Mouse (Mus musculus) CH12.LX (cell line): ENCODE measurements around the gene Gpank1. TPM values are rescaled to one million over a fixed set of nuclear protein-coding genes. Genes with fewer than 3 reads are reported as not detected.

Experiments
- DNase-seq: peaks from one replicate; pipeline ENCODE4 v3.0.0-alpha.2; 2013; ENCODE audit errors: extremely low read depth
- H3K27ac ChIP-seq: 2 replicates; pipeline ENCODE4 v1.5.1; 2012; ENCODE audit warnings: low read depth, mild to moderate bottlenecking, control low read depth, moderate library complexity; ENCODE audit not compliant: insufficient read depth
- H3K27me3 ChIP-seq: replicated peaks from 2 replicates; pipeline ENCODE3; 2012; ENCODE audit warnings: inconsistent platforms
- H3K36me3 ChIP-seq, 2 experiments: replicated peaks in 1 of 2; 2 replicates each; pipeline versions ENCODE3 to v1.6.1; 2012; ENCODE audit warnings: inconsistent platforms in 1 of 2, low read length in 1 of 2, mild to moderate bottlenecking in 1 of 2, mixed read lengths in 1 of 2, moderate library complexity in 1 of 2; ENCODE audit not compliant: control insufficient read depth in 1 of 2, insufficient read depth in 1 of 2
- H3K4me1 ChIP-seq, 2 experiments: 2 replicates each; pipeline ENCODE4 v1.6.1; 2012; ENCODE audit warnings: inconsistent platforms in 1 of 2, moderate library complexity in 1 of 2; ENCODE audit not compliant: insufficient read depth in 2 of 2, control insufficient read depth in 1 of 2
- H3K4me2 ChIP-seq: 2 replicates; pipeline ENCODE4 v1.6.1; 2012; ENCODE audit warnings: low read depth, mild to moderate bottlenecking, control low read depth; ENCODE audit not compliant: poor library complexity, insufficient read depth, severe bottlenecking
- H3K4me3 ChIP-seq, 3 experiments: fragments of 150-350 bp in 1 of 3; sonication (generic) in 1 of 3; replicated peaks in 1 of 3; 2 replicates each; pipeline versions ENCODE3 to v1.5.1; 2011 to 2012; ENCODE audit warnings: low read depth in 2 of 3, low read length in 2 of 3, mild to moderate bottlenecking in 2 of 3, moderate library complexity in 2 of 3, control low read depth in 1 of 3, improper control_type of control experiment in 1 of 3, inconsistent platforms in 1 of 3, mixed read lengths in 1 of 3; ENCODE audit not compliant: poor library complexity in 1 of 3
- H3K79me2 ChIP-seq: replicated peaks from 2 replicates; pipeline ENCODE4 v1.6.1; 2012; ENCODE audit warnings: mild to moderate bottlenecking, moderate library complexity; ENCODE audit not compliant: control insufficient read depth, poor library complexity, insufficient read depth, severe bottlenecking; ENCODE audit errors: extremely low read depth
- H3K9ac ChIP-seq: 2 replicates; pipeline ENCODE4 v1.6.1; 2012; ENCODE audit warnings: low read depth, mild to moderate bottlenecking, control low read depth, moderate library complexity; ENCODE audit not compliant: insufficient read depth
- H3K9me3 ChIP-seq: replicated peaks from 2 replicates; pipeline ENCODE3; 2012; ENCODE audit warnings: low read length, inconsistent platforms, mixed read lengths
- BHLHE40 ChIP-seq: IDR thresholded peaks from 2 replicates; pipeline ENCODE4 v1.6.1; 2011; ENCODE audit warnings: mild to moderate bottlenecking, low read depth, low read length, improper control_type of control experiment
- CHD1 ChIP-seq: IDR thresholded peaks from 2 replicates; pipeline ENCODE4 v1.6.1; 2012; ENCODE audit warnings: low read depth, low read length, improper control_type of control experiment, inconsistent platforms
- CHD2 ChIP-seq: IDR thresholded peaks from 2 replicates; pipeline ENCODE4 v1.6.1; 2011; ENCODE audit warnings: low read length, improper control_type of control experiment
- CTCF ChIP-seq, 2 experiments: IDR thresholded peaks in 1 of 2; conservative IDR thresholded peaks in 1 of 2; 2 replicates each; pipeline ENCODE4 v1.5.1; 2011 to 2012; ENCODE audit warnings: low read depth in 2 of 2, low read length in 2 of 2, improper control_type of control experiment in 1 of 2, inconsistent platforms in 1 of 2, mild to moderate bottlenecking in 1 of 2, moderate library complexity in 1 of 2
- E2F4 ChIP-seq: IDR thresholded peaks from 2 replicates; pipeline ENCODE4 v1.6.1; 2011; ENCODE audit warnings: low read depth, low read length, improper control_type of control experiment; ENCODE audit not compliant: insufficient replicate concordance
- ELF1 ChIP-seq: IDR thresholded peaks from 2 replicates; pipeline ENCODE4 v1.6.1; 2014; ENCODE audit warnings: low read depth, mild to moderate bottlenecking, inconsistent platforms, low read length, improper control_type of control experiment
- EP300 ChIP-seq: IDR thresholded peaks from 2 replicates; pipeline ENCODE4 v1.6.1; 2011; ENCODE audit warnings: low read length, improper control_type of control experiment
- ETS1 ChIP-seq: conservative IDR thresholded peaks from 2 replicates; pipeline ENCODE4 v1.6.1; 2012; ENCODE audit warnings: low read depth, mild to moderate bottlenecking, inconsistent platforms, low read length, improper control_type of control experiment, moderate library complexity
- GABPA ChIP-seq: IDR thresholded peaks from 2 replicates; pipeline ENCODE4 v1.6.1; 2012; ENCODE audit warnings: low read depth, low read length, improper control_type of control experiment, inconsistent platforms; ENCODE audit not compliant: insufficient replicate concordance
- HCFC1 ChIP-seq: IDR thresholded peaks from 2 replicates; pipeline ENCODE4 v1.6.1; 2012; ENCODE audit warnings: low read depth, mild to moderate bottlenecking, inconsistent platforms, low read length, improper control_type of control experiment
- IRF4 ChIP-seq: IDR thresholded peaks from 2 replicates; pipeline ENCODE4 v1.6.1; 2014; ENCODE audit warnings: low read depth, mild to moderate bottlenecking, inconsistent platforms, low read length, improper control_type of control experiment
- JUN ChIP-seq: IDR thresholded peaks from 2 replicates; pipeline ENCODE4 v1.6.1; 2011; ENCODE audit warnings: low read depth, mild to moderate bottlenecking, low read length, improper control_type of control experiment, moderate library complexity; ENCODE audit not compliant: insufficient read depth
- JUND ChIP-seq: conservative IDR thresholded peaks from 2 replicates; pipeline ENCODE4 v1.6.1; 2011; ENCODE audit warnings: low read depth, low read length, improper control_type of control experiment
- KAT2A ChIP-seq: IDR thresholded peaks from 2 replicates; pipeline ENCODE4 v1.6.1; 2012; ENCODE audit warnings: low read length, improper control_type of control experiment, inconsistent platforms; ENCODE audit not compliant: insufficient replicate concordance
- MAFK ChIP-seq: IDR thresholded peaks from 2 replicates; pipeline ENCODE4 v1.6.1; 2011; ENCODE audit warnings: low read length, improper control_type of control experiment; ENCODE audit not compliant: insufficient replicate concordance
- MAX ChIP-seq: IDR thresholded peaks from 2 replicates; pipeline ENCODE4 v1.6.1; 2011; ENCODE audit warnings: low read length, improper control_type of control experiment
- MAZ ChIP-seq: IDR thresholded peaks from 2 replicates; pipeline ENCODE4 v1.6.1; 2012; ENCODE audit warnings: low read depth, mild to moderate bottlenecking, inconsistent platforms, low read length, improper control_type of control experiment, moderate library complexity
- MEF2A ChIP-seq: IDR thresholded peaks from 2 replicates; pipeline ENCODE4 v1.6.1; 2014; ENCODE audit warnings: low read depth, mild to moderate bottlenecking, inconsistent platforms, low read length, improper control_type of control experiment, borderline replicate concordance
- MXI1 ChIP-seq: IDR thresholded peaks from 2 replicates; pipeline ENCODE4 v1.6.1; 2011; ENCODE audit warnings: mild to moderate bottlenecking, low read depth, low read length, improper control_type of control experiment
- MYC ChIP-seq: IDR thresholded peaks from 2 replicates; pipeline ENCODE4 v1.6.1; 2011; ENCODE audit warnings: low read depth, mild to moderate bottlenecking, improper control_type of control experiment, low read length
- NELFE ChIP-seq: IDR thresholded peaks from 2 replicates; pipeline ENCODE4 v1.6.1; 2011; ENCODE audit warnings: low read depth, low read length, improper control_type of control experiment
- NRF1 ChIP-seq: IDR thresholded peaks from 2 replicates; pipeline ENCODE4 v1.6.1; 2014; ENCODE audit warnings: low read depth, mild to moderate bottlenecking, inconsistent platforms, low read length, improper control_type of control experiment, moderate library complexity
- PAX5 ChIP-seq: IDR thresholded peaks from 2 replicates; pipeline ENCODE4 v1.6.1; 2012; ENCODE audit warnings: low read length, inconsistent platforms, mixed read lengths
- POLR2A ChIP-seq: IDR thresholded peaks from 2 replicates; pipeline ENCODE4 v1.6.1; 2011; ENCODE audit warnings: low read depth, mild to moderate bottlenecking, improper control_type of control experiment, low read length
- POLR2AphosphoS2 ChIP-seq: IDR thresholded peaks from 2 replicates; pipeline ENCODE4 v1.6.1; 2011; ENCODE audit warnings: low read depth, low read length, improper control_type of control experiment
- RAD21 ChIP-seq: IDR thresholded peaks from 2 replicates; pipeline ENCODE4 v1.6.1; 2011; ENCODE audit warnings: low read depth, mild to moderate bottlenecking, low read length, improper control_type of control experiment, moderate library complexity
- RCOR1 ChIP-seq: conservative IDR thresholded peaks from 2 replicates; pipeline ENCODE4 v1.6.1; 2012; ENCODE audit warnings: low read depth, mild to moderate bottlenecking, inconsistent platforms, low read length, improper control_type of control experiment
- SIN3A ChIP-seq: IDR thresholded peaks from 2 replicates; pipeline ENCODE4 v1.6.1; 2012; ENCODE audit warnings: low read length, improper control_type of control experiment, inconsistent platforms
- SMC3 ChIP-seq: IDR thresholded peaks from 2 replicates; pipeline ENCODE4 v1.6.1; 2011; ENCODE audit warnings: low read depth, low read length, improper control_type of control experiment
- TBP ChIP-seq: conservative IDR thresholded peaks from 2 replicates; pipeline ENCODE4 v1.6.1; 2011; ENCODE audit warnings: low read depth, low read length, improper control_type of control experiment
- TCF12 ChIP-seq: IDR thresholded peaks from 2 replicates; pipeline ENCODE4 v1.6.1; 2014; ENCODE audit warnings: low read depth, mild to moderate bottlenecking, inconsistent platforms, low read length, improper control_type of control experiment
- UBTF ChIP-seq: IDR thresholded peaks from 2 replicates; pipeline ENCODE4 v1.6.1; 2012; ENCODE audit warnings: low read depth, mild to moderate bottlenecking, inconsistent platforms, low read length, improper control_type of control experiment, moderate library complexity
- USF1 ChIP-seq: IDR thresholded peaks from 2 replicates; pipeline ENCODE4 v1.6.1; 2014; ENCODE audit warnings: low read depth, mild to moderate bottlenecking, inconsistent platforms, low read length, improper control_type of control experiment
- USF2 ChIP-seq: conservative IDR thresholded peaks from 2 replicates; pipeline ENCODE4 v1.6.1; 2011; ENCODE audit warnings: low read depth, low read length, improper control_type of control experiment
- ZC3H11A ChIP-seq: IDR thresholded peaks from 2 replicates; pipeline ENCODE4 v1.6.1; 2012; ENCODE audit warnings: low read depth, mild to moderate bottlenecking, inconsistent platforms, low read length, improper control_type of control experiment
- ZKSCAN1 ChIP-seq: IDR thresholded peaks from 2 replicates; pipeline ENCODE4 v1.6.1; 2012; ENCODE audit warnings: low read depth, inconsistent platforms, low read length, improper control_type of control experiment, borderline replicate concordance
- ZMIZ1 ChIP-seq: IDR thresholded peaks from 2 replicates; pipeline ENCODE4 v1.6.1; 2012; ENCODE audit warnings: low read depth, mild to moderate bottlenecking, inconsistent platforms, low read length, improper control_type of control experiment
- ZNF384 ChIP-seq: IDR thresholded peaks from 2 replicates; pipeline ENCODE4 v1.6.1; 2012; ENCODE audit warnings: low read depth, low read length, improper control_type of control experiment, inconsistent platforms
- dilution Hi-C: fragments of 300-500 bp; cut with MboI; formaldehyde crosslinking; loops from 2 replicates; pipeline ENCODE4 v1.14.3; 2020; ENCODE audit warnings: low sequenced_read_pairs; ENCODE audit not compliant: extremely low pct_unique_long_range_greater_than_20kb, extremely low pct_ligation_motif_present
- in situ Hi-C: fragments of 300-500 bp; cut with MboI; formaldehyde crosslinking; loops from 3 replicates; pipeline ENCODE4 v1.14.3; 2019; ENCODE audit warnings: low sequenced_read_pairs, low pct_ligation_motif_present, low pct_unique_long_range_greater_than_20kb, mixed read lengths
- polyA plus RNA-seq: library from polyadenylated mRNA; unstranded; fragments of >175 nt; gene quantifications from 2 replicates; pipeline ENCODE4 v1.2.1, GENCODE M21; 2012; ENCODE audit warnings: low read depth; ENCODE audit not compliant: insufficient read length
- total RNA-seq, 2 experiments: library from RNA; depleted of rRNA; stranded (reverse); fragments of 300-350 nt in 1 of 2; fragments of >200 nt in 1 of 2; gene quantifications; 2 replicates each; pipeline ENCODE4 v1.2.3; 2012 to 2014

Gpank1 gene
- total and polyA plus RNA-seq, 3 experiments: 32.6 to 43.0 (median 33.6) TPM

DNA sequence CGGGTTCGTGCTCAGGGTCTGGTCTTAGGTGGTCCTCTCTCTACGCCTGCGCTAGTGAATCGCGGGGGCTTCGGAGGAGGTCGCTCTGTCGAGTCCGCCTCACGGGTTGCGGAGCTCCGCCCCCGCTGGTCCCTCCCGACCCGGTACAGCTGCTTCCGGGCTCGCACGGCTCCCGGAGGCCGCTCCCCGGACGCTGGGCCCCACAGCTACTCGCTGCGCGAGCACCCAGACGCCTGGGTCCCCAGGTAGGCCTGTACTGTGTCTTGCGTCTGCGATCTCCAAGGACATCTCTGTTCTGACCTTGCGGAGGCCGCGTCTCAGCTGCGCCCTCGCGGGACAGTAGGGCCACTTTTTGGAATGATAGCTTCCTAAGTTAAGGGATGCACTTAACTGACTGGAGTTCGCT, 5.0 kb downstream of the Gpank1 start, which contains the start of gene D17H6S53E:
Gene D17H6S53E, plus strand, starts transcription at position 168 of the 406 bp plus-strand sequence.
- DNase-seq: peak; percentile 66
- H3K36me3 ChIP-seq: peaks cover 29 to 54% of the 10 kb centered on the region in 2 experiments

GRCm38 (mm10) chr17:35127017-35127416, 5.8 kb downstream of the Gpank1 start:
- DNase-seq: no peak
- Histone ChIP-seq H3K4me1 (peaks cover 5 to 43% of the 10 kb centered on the region in 2 experiments), H3K27me3 (no peaks in the 10 kb centered on the region), H3K4me2 (peak overlapping the region; percentile 72), H3K4me3 (peak overlapping the region; percentile 74 to 87 (median 86)), H3K9ac (peak overlapping the region; percentile 95), H3K36me3 (peaks cover 29 to 60% of the 10 kb centered on the region in 2 experiments), H3K79me2 (peaks cover 31% of the 10 kb centered on the region), H3K9me3 (no peaks in the 10 kb centered on the region), H3K27ac (peak overlapping the region; percentile 57; the same call in 1 of the 2 replicates)
- dilution Hi-C loops (no loop called here), in situ Hi-C loops (no loop called here)
- TF ChIP-seq HCFC1 (peak; percentile 39; the same call in 1 of the 2 replicates), MEF2A (no peak), IRF4 (0 out of 2 replicates have a peak, but pooled peaks have one; percentile 5), BHLHE40 (no peak), JUN (no peak), USF1 (no peak), CHD2 (0 out of 2 replicates have a peak, but pooled peaks have one; percentile 4), RAD21 (no peak), ELF1 (peak; percentile 42; the same call in 1 of the 2 replicates), KAT2A (no peak), POLR2A (no peak), ZC3H11A (no peak)

More for the DNA sequence above, 5.0 kb downstream of the Gpank1 start, which contains the start of gene D17H6S53E:
- dilution Hi-C loops (no loop called here), in situ Hi-C loops (no loop called here)
- peaks cover 37% of the 10 kb centered on the region for H3K79me2 ChIP-seq
- H3K27ac ChIP-seq: peak within 1 kb of the TSS; percentile 57
- peaks cover 5 to 43% of the 10 kb centered on the region in 2 experiments for H3K4me1 ChIP-seq
- H3K4me3 ChIP-seq: peak within 1 kb of the TSS; percentile 74 to 87 (median 86)
- H3K27me3 ChIP-seq: no peaks in the 10 kb centered on the region
- H3K4me2 ChIP-seq: peak within 1 kb of the TSS; percentile 81
- TF ChIP-seq HCFC1 (peak; percentile 60; the same call in 1 of the 2 replicates), MAX (no peak; the same call in 1 of the 2 replicates), MYC (no peak), GABPA (no peak), PAX5 (no peak), POLR2A (peak; percentile 81), USF2 (no peak), ZC3H11A (no peak), NRF1 (peak; percentile 81), TBP (peak; percentile 51; the same call in 1 of the 2 replicates), ZNF384 (no peak), EP300 (no peak), NELFE (no peak; the same call in 1 of the 2 replicates), TCF12 (peak; percentile 79; the same call in 1 of the 2 replicates), CHD1 (no peak), CHD2 (0 out of 2 replicates have a peak, but pooled peaks have one; percentile 23), RCOR1 (no peak), BHLHE40 (peak; percentile 44), UBTF (peak; percentile 97), RAD21 (no peak), USF1 (no peak), IRF4 (peak; percentile 52; the same call in 1 of the 2 replicates), MXI1 (peak; percentile 64), JUN (no peak), JUND (no peak), ZMIZ1 (peak; percentile 80), ZKSCAN1 (no peak), CTCF (conservative IDR thresholded peaks at IDR 0.05 in 1 of 2, IDR thresholded peaks at IDR 0.05 in 1 of 2; ENCODE audit: low read depth in 2 of 2, low read length in 2 of 2) (no peak), SMC3 (no peak), KAT2A (0 out of 2 replicates have a peak, but pooled peaks have one; percentile 59), SIN3A (peak; percentile 89), ELF1 (peak; percentile 88), MAFK (no peak), ETS1 (peak; percentile 40; the same call in 1 of the 2 replicates), MEF2A (no peak; the same call in 1 of the 2 replicates), POLR2AphosphoS2 (no peak; the same call in 1 of the 2 replicates), MAZ (0 out of 2 replicates have a peak, but pooled peaks have one; percentile 8), E2F4 (no peak)
- H3K9ac ChIP-seq: peak within 1 kb of the TSS; percentile 95
- no peaks in the 10 kb centered on the region for H3K9me3 ChIP-seq
